Mouse (Mus musculus) spleen, postnatal 4 days (tissue): ENCODE data around the gene Apol9b.
"Not testable (repeated sequence)": the region's sequence is repeated elsewhere in the genome, so short reads cannot be mapped to it uniquely, and the experiment has no call there.

ENCODE experiments used
- DNase-seq, 2 experiments: peaks; one replicate each; pipeline ENCODE4 v3.0.0; 2022; ENCODE audit warnings: low spot score in 2 of 2

The Apol9b gene

DNA sequence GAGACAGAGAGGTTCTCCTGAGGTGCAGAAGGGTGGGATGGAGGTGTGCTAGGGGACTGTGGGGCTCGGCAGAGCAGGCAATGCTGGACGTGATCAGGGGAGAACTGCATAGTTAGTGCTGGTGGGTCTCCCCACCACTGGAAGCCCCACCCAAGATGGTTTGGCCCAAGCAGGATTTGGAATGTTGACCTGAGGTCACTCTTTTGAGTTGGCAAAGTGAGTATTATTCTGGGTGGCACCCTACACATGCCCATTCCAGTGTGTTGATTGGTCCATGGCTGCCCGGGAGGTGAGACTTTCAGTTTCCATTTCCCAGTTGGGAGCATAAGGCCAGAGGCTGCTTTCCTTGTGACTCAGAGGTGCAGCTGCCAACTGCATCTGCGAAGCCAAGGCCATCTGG lies at the start of gene Apol9b:
Gene Apol9b, plus strand, starts transcription at position 301 of the 400 bp plus-strand sequence.
- DNase-seq, result not testable (repeated sequence)

DNA sequence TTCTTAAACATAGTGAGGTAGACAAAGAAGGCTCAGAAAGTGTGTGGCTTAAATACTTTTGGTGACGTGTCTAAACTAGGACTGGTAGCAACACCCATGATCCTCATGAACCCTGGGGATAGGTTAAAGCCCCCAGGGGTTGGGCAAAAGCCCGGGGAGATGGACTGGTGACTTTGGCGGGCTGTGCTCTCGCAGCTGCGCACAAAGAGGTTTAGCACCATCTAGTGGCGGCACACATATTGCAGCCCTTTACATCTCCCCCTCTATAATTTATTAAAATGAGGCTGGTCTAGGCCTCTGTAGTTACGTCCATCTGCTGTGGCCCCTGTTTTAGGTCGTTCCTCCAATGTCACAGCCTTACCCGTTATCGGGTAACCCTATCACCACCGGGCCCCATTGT lies 44.9 kb upstream of the Apol9b start:
- DNase-seq, result peak; percentile 19 to 67

DNA sequence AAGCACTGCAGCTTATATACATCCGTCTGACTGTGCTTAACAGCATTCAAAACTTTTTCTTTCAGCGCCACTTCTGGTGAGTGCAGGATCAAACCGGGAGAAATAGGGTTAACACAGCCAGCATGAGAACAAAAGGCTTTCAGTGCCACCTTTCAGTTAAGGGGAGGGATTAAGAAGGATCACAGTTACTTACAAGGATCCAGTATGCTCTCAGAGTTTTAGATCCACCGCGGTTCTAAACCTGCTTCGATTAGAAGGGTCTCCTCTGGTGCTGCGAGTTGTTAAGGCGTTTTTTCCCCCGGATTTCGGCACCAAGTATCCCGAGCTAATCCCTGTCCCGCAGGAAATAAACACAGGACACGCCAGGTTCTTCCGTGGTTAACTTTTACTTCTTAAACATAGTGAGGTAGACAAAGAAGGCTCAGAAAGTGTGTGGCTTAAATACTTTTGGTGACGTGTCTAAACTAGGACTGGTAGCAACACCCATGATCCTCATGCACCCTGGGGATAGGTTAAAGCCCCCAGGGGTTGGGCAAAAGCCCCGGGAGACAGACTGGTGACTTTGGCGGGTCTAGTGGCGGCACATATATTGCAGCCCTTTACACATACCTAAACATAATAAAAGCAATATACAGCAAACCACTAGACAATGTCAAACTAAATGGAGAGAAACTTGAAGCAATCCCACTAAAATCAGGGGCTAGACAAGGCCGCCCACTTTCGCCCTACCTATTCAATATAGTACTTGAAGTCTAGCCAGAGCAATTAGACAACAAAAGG lies 37.1 kb upstream of the Apol9b start:
- DNase-seq, result not testable (repeated sequence)

DNA sequence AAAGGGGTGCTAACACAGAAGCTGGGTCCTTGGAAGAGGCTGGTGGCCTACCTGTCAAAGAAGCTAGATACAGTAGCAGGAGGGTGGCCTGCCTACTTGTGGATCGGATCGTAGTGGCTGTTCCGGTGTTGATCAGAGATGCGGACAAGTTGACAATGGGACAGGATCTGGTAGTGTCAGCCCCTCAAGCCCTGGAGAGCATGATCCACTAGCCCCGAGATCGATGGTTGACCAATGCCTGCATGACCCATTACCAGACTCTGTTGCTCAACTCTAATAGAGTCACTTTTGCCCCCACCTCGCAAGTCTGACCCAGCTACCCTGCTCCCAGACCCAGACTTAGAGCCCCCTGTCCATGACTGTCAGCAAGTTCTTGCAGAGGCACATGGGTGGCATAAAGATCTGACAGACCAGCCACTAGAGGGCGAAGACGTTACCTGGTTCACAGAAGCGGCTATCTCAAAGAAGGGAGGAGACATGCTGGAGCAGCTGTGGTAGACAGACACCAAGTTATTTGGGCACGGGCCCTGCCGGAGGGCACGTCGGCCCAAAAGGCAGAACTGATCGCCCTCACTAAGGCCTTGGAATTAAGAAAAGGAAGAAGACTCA lies 34.0 kb upstream of the Apol9b start:
- peak; percentile 16 to 56 for DNase-seq

DNA sequence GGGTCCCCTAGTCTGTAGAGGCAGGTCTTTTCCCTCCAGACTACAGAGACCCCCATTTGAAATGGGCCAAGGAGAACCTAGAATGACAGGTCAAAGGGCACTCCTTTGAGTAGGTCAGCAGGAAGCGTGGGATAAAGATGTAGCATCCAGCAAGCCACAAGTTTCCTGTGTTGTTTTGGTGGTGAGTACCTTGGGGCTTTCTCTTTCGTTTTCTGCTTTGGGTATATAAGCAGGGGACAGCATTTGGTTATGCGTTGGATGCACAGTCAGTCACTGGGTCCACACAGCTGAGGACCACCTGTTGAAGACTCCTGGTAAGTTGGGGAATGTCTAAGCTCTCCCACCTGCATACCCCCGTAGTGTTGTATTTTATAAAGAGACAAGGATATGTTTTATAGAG lies 30.2 kb upstream of the Apol9b start, which contains the start of gene Apol7e:
Gene Apol7e, plus strand, starts transcription at position 202 of the 400 bp plus-strand sequence.
- DNase-seq, result not testable (repeated sequence)

DNA sequence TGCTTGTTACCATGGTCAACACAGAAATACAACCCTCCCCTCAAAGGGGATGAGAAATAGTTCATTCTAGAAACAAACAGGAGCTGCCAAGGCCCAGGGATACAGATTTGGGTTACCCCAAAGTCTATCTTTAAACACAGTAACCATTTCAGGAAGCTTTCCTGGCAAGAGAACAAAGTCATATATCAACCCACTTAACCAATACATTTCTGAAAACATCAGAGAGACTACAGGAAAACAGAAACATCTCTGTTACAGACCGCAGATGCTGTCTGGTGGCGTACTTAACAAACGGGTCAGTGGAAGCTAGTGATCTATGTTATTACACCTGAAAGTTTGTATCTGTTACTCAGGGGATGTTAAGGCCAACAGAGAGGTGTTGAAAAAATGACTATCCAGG lies 23.5 kb upstream of the Apol9b start:
- not testable (repeated sequence) for DNase-seq

DNA sequence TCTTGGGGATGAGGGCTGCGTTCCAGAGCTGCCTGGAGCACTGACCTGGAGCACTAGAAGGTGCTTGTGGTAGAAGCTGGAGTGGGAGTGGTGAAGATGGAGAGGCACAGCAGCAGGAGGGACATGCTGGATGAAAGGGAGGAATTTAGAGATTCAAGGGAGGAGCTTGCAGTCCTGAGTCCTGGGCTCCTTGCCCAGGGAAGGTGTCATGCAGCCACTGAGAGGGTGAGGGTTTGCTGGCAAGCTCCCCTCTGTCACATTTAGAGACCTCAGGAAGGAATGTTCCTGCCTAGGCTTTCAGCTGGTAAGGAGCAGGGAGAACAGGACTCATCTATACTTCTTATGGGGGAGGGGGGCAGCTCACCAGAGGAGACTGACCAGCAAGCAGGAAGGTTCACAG lies 19.9 kb upstream of the Apol9b start:
- DNase-seq, result not testable (repeated sequence)

DNA sequence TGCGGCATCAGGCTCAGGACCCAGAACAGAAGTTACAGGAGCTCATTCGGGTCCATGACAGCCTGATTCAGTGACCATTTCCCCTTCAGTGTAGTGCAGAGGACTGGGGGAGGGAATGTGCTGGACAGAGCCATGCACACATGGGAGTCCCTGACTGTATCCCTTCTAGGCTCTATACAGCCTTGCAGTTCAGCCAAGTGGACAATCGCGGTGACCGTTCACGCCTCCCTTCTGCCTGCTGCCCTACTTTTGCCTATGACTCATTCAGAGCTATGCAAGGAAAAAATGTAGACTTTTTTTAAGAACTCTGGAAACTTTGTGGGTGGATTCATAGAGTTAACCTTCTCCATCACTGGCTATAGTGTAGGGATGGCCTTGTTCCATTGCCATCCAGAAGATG lies 10.6 kb upstream of the Apol9b start:
- not testable (repeated sequence) for DNase-seq

DNA sequence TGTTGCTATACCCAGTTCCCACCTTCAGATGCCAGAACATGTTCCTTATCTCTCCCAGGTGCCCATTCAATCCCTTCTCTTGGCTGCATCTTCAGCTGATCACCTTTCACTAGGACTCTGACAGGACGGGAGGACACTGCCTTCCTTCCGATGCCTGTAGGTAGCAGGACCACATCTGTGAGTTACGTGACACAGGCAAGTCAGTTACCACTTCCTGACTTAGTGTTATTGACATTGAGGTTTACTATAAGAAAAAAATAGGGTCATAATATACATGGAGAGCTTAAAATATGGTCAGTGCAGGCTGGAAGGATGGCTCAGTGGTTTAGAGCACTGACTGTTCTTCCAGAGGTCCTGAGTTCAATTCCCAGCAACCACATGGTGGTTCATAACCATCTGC lies 7.3 kb upstream of the Apol9b start:
- DNase-seq, result not testable (repeated sequence)

DNA sequence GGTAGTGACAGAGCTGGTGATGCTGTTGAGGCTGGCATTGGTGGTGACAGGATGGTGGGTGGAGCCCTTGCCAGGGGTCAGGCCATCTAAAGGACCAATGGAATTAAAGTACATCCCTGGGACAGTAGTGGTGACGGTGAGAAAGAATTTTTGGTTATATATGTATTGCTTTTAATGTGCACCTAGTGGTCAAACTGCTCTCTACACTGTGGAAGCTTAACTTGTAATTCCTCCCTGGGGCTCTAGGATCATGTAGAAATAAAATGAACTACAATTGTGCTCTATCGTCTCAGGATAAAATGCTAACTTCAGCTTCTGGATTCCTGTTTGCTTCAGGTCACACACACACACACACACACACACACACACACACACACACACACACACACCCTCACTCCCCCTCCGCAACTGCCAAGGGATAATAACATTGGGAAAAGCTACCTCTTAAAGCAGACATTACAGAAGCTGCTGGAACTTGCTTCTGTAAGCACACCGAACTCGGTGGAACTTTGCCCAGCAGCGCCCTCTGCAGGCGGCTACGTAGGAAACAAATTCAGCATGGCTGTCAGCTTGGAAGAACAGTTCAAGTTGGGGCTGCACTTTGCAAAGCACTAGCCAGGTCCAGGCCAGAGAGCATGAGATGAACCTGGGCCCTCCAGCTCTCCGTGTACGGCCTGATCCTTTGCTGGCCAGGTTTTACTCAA lies 4.5 kb upstream of the Apol9b start:
- not testable (repeated sequence) for DNase-seq

DNA sequence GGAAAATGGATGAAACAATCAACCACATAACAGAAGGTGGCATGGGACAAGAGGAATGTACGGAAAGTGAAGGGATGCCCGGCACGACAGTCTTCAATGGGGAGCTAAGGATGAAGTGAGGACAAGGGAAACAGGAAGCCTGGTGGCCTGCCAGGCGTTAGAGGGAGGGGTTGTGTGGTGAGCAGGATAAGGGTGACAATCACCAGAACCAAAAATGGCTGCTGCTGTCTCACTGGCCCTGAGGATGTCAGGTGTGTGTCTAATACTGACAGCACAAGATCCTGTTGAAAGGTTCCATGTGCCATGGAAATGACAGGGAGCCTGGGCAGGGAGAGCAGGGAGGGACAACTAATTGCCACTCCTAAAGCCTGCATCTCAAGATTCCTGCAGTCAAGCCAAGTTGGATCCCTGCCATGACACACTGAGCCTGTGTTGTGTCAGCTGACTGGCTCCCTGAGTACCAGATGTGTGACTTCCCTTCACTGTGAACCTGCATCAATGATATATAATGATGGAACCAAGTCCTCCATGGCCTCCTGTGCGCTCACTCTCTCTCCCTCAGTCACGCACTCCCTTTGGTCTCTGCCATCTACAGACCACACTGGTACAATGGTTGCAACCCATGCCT lies 3.3 kb upstream of the Apol9b start:
- DNase-seq, result not testable (repeated sequence)

DNA sequence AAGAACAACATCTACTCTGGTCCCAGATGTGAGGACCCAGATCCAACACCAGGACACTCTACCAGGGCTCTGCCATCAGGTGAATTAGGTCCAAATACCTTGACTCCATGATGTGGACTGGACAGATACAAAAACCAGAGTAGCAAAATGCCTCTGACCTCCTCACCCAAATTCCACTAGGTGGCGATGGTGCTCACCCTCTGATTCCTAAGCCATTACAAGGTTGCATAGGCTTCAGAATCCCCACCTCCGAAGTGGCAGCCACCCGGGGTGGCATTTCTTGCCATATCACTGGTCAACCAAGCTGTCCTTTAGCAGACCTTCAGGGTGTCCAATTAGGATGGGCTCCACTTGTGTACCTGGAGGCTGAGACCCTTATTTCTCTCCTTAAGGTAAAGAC lies 1.7 kb upstream of the Apol9b start:
- DNase-seq, result not testable (repeated sequence)

DNA sequence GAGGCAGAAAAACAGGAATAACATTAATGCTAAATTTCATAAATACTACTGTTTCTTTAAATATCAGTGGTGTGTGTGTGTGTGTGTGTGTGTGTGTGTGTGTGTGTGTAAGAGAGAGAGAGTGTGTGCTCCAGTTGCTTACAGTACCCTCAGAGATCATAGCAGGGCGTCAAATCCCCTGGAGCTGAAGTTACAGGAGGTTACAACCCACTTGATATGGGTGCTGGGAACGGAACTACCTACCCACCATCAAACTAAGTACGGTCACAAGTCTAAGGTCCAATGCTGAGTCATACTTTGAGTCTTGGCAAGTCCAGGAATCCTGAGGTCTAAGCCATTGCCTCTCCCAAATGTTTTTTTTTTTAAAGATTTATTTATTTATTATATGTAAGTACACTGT lies 1.1 kb upstream of the Apol9b start:
- not testable (repeated sequence) for DNase-seq

DNA sequence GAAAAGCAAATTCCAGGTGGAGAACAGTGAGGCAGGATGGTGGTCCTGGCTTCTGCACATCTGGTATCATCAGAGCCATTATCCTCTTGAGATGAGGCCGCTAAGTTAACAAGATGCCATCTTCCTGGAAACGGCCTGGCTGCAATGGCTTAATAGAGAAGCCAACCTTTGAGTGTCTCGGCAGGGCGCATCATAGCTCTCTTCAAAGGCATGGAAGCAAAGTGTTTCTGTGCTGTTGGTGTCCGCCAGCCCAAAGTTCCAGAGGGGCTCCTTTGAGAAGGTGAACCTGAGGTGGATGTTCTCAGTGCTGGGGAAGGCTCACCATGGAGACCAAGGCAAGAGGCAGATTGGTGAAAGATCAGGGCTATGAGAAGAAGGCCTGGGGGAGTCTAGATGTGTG lies 2.8 kb downstream of the Apol9b start:
- no peak for DNase-seq

DNA sequence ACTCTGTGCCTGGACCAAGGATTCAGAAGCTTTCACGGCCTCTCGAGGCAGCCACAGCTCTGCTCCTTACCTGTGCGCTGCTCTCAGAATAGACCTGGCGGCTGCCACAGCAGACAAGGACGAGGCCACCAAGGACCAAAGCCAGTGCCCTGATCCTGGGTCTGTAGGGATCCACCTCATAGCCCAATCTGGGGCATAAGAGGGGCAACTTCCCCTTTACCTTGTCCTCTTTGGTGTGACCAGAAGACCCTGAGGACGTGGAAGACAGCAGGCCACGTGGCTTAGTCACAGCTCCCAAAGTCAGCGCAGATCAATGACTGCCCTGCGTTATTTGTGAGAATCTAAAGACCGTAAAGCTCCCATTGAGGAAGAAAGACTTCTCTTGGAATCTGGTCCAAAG lies 4.0 kb downstream of the Apol9b start:
- not testable (repeated sequence) for DNase-seq

DNA sequence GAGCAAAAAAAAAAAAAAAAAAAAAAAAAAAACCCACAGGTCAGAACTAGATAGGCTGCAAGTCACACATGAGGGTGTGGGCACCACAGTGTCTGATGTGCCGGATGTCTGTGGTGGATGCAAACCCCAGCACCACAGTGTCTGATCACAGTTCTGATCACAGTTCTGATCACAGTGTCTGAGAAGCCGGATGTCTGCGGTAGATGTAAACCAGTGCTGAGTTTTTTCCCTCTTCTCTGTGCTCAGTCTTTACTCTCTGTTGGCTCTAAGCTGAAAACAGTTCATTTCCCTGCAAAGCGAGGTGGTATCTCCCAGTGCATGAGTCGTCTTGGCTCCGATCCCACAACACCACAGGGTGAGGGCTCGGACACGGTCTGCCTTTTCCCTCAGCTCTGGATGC lies 4.5 kb downstream of the Apol9b start:
- DNase-seq, result not testable (repeated sequence)

DNA sequence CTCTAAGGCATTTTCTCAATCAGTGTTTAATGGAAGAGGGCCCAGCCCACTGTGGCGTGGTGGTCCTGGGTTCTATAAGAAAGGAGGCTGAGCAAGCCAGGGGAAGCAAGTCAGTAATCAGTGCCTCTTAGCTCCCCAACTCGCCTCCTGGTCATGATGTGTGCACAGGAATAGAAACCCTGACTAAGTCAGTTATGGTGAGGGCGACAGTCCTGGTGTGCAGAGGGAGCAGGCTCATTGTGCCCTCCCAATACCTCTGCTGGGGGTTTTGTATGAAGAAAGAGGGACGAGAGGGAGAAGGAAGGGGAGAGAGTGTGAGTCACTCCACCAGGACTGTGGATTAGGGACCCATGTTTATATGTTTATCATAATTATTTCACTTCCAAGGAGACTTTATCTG lies 5.1 kb downstream of the Apol9b start:
- DNase-seq, result not testable (repeated sequence)

DNA sequence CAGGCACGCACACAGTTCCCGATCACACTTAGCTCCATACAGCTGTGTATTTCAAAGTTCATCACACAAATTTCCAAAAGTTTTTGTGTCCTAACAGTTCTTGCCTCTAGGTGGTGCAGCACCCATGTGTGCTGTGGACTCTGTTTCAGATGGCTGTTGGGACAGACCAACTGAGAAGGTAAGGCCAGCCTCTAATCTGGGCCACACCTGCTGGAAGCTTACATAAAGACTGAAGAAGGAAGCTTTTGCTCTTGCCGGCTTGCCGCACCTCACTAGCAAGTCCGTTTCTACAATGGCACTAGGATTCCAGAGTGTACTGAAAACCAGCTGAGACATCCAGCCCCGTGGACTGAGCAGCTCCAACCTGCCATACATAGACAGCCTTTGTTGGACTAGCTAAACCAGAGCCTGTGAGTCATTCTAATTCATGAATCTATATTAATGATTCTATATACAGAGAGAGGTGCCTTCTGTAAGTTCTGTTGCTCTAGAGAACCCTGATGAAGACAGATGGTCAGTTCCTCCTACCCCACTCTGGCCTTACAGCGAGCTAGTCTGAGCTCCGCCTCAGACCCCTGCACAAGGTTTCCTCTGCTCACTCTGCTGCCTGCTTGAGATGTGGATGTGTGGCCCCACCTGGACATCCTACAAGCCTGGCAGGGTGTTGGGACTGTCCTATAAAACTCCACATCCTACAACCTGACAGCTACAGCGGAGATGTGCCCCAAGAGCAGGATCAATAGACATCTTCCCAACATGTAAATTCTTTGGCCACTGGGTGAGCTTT lies 11.9 kb downstream of the Apol9b start:
- peak in 1 of 2 experiments; percentile 59 for DNase-seq

DNA sequence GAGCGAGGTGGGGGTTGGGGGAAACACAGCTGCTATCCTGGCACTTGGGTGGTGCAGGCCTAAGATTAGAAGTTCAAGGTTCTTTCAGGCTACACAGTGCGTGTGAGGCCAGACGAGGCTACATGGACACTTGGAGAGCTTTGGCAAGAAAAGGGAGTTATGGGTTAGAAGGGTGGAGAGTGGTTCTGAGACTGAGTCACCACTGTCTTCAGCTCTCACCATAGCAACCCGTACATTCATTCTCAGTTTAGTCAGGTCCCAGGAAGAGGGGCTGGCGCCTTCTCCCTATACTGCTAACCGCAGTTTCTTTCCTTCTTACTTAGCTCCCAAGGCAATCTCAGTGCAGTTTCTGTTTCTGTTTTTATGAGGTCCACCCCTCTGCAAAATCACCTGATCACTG lies 12.7 kb downstream of the Apol9b start:
- DNase-seq, result not testable (repeated sequence)

DNA sequence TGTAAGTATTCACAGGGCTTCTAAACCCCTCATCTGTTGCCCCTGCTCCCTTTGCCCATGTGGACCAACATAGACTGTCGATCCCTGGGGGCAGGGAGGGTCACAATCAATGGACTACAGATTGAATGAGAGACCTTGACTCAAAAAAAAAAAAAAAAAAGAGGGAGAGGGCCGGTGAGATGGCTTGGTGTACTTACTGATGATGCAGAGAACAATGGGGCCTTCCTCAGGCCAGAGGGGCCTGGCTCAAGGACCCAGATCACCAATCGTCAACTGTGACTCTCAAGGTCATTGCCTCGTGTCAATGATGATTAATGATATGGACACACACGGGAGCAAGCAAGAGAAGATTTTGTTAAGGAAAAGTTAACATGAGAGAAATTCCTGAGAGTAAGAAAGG lies 15.8 kb downstream of the Apol9b start:
- DNase-seq, result no peak

DNA sequence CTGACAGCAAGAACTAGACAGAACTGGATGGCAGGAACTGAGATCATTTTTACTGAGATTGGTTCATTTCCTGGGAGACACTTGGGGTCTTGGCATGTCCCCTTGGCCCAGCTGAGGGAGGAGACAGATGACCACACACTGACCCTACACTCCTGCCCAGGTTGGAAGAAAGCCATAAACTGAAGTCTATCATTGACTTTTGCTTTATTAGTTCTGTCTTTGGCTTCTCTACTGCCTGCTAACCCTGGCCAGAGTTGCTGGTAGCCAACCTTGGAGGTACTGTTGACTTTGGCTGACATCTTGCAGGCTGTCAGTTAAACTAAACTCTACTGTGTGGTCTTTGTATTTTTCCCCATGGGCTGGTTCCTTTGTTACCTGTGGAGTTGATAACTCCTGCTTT lies 16.2 kb downstream of the Apol9b start:
- no peak for DNase-seq
